ENCODE assay signal across 8 mouse cellular contexts in the genomic region with DNA sequence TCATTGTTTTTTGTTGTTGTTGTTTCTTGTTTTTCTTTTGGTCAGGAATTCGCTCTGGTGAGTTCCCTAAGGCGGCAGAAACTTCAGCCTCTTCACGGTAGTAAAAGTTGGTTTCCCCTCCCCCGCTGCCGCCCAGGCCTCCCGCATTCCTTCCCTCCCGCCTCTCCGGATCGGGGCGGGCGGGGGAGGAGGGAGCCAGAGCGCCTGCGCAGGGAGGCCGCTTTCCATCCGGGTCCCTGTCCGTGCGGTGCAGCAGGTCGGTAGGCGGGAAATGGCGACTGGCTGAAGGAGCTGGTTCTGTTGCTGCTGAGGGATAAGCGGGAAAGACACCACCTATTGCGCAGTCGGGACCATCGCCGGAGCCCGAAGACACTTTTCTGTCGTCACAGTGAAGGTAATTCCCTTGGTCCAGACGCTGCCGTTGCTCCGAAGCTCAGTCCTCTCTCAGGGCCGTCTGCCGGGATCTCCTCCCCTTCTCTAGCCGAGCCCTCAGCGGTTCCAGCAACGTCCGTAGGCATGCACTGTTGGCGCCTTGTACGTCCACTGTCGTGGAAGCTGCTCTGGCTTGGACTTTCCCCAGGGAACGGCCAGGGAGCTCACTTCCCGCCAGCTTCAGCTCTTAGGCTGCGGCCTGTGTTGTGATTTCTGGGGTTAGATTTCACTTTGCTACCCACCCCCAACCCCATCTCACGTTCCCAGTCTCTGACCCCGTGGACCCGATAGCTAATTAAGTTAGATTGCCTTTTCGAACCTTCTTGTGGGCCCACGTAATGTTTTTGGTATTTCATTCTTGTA. TPM values are rescaled to one million over a fixed set of nuclear protein-coding genes. Genes with fewer than 3 reads are reported as not detected.
DNase-seq lines count a peak whose midpoint lies in the region; ATAC-seq lines count a peak whose summit lies in the region.

No protein-coding gene starts in this region.

- peak overlapping the region; percentile 86 for H3K27ac ChIP-seq in hindbrain, embryonic 11.5 days (ENCODE audit: low read depth, low read length)

- H3K9ac ChIP-seq in hindbrain, embryonic 11.5 days (ENCODE audit: low read depth, low read length) = peak overlapping the region; percentile 95

- no peaks in the 10 kb centered on the region for H3K4me1 ChIP-seq in hindbrain, embryonic 11.5 days (replicated peaks; ENCODE audit: control insufficient read depth, insufficient read depth, low read length)

- H3K27me3 ChIP-seq in hindbrain, embryonic 11.5 days (ENCODE audit: control insufficient read depth, insufficient read depth, low read length) = no peaks in the 10 kb centered on the region

- peak; percentile 65 for DNase-seq in MEL-GATA-1-ER (ENCODE audit: extremely low read depth, low read depth)
- peak; percentile 96 for DNase-seq in cerebellum, adult 8-10 months
- peak; percentile 98 for DNase-seq in hindbrain, embryonic 11.5 days (ENCODE audit: low spot score)
- peak; percentile 94 to 97 for DNase-seq in layer of hippocampus, postnatal 10 days (ENCODE audit: low spot score in 2 of 2)
- DNase-seq in lung, postnatal 10 days = peak; percentile 97
- DNase-seq in ovary, postnatal 36 days (ENCODE audit: low spot score) = peak; percentile 96
- peak; percentile 95 for DNase-seq in thymus, postnatal 25 days

- no peaks in the 10 kb centered on the region for H3K9me3 ChIP-seq in hindbrain, embryonic 11.5 days (ENCODE audit: control insufficient read depth, low read length)

- peak overlapping the region; percentile 90 for H3K4me3 ChIP-seq in hindbrain, embryonic 11.5 days (ENCODE audit: low read depth, low read length)

- WGBS in hindbrain, embryonic 11.5 days = under 1% methylated on average over 40 of the region's 47 CpGs

- no peaks in the 10 kb centered on the region for H3K36me3 ChIP-seq in hindbrain, embryonic 11.5 days (ENCODE audit: control insufficient read depth, insufficient read depth, low read length)

- peak overlapping the region; percentile 62 for H3K4me2 ChIP-seq in hindbrain, embryonic 11.5 days (replicated peaks; ENCODE audit: low read depth, low read length)

- peak; percentile 92 for ATAC-seq in frontal cortex, adult (ENCODE audit: low TSS enrichment)
- peak; percentile 95 for ATAC-seq in hindbrain, embryonic 11.5 days (ENCODE audit: low FRiP score)

RNA-seq across cellular contexts. Expression of gene Mageb3, which starts 0.5 kb away (rescaled TPM):
- polyA plus RNA-seq in hindbrain, embryonic 11.5 days (2014; fragmentation: Nextera tagmentation; extraction: Ambion mirVana) = 0.48 and 0.53 TPM in 2 replicates
- total RNA-seq in layer of hippocampus, postnatal 10 days (2021) = under 1 TPM; 0.16 to 0.43 TPM

RNA-seq across cellular contexts. Expression of gene Ctdspl2, which starts 0.6 kb away (rescaled TPM):
- polyA plus RNA-seq in hindbrain, embryonic 11.5 days (2014; fragmentation: Nextera tagmentation; extraction: Ambion mirVana) = 50.1 and 55.1 TPM in 2 replicates
- total RNA-seq in layer of hippocampus, postnatal 10 days (2021) = 10 to 100 TPM; 38.1 to 43.8 TPM

Comparison
In these comparisons a context has a peak if more than half of its experiments do, and no peak if none do; other contexts are left out.
1. Peak in every context shown above with its lines: DNase-seq, ATAC-seq, H3K4me3 ChIP-seq and H3K27ac ChIP-seq.